Mouse (Mus musculus): Measurements from ENCODE around the gene Cfap97d2. TPM values are rescaled to one million over a fixed set of nuclear protein-coding genes. Genes with fewer than 3 reads are reported as not detected.

The Cfap97d2 gene
- total and polyA plus RNA-seq, 3 experiments, result not detected

GRCm38 (mm10) chr8:13727469-13728094 lies 21.9 kb downstream of the Cfap97d2 start:
- H3K9me3 ChIP-seq (replicated peaks; ENCODE audit: insufficient read depth, low read length), result no peaks in the 10 kb centered on the region
- H3K4me1 ChIP-seq (ENCODE audit: control insufficient read depth in 1 of 2, insufficient read depth in 2 of 2, low read length in 2 of 2), result peaks cover 0 to 2% of the 10 kb centered on the region in 2 experiments; a peak in 1 of 4 replicates
- no peaks in the 10 kb centered on the region for H3K36me3 ChIP-seq (ENCODE audit: control insufficient read depth in 1 of 2, insufficient read depth in 2 of 2, low read length in 2 of 2)
- TF ChIP-seq GATA1 (IDR thresholded peaks at IDR 0.05; ENCODE audit: low read depth, low read length) (no peak), CHD1 (IDR thresholded peaks at IDR 0.05; ENCODE audit: low read depth, low read length) (no peak), MEF2A (IDR thresholded peaks at IDR 0.05; ENCODE audit: extremely low read depth, insufficient replicate concordance, low read depth, low read length, poor library complexity, severe bottlenecking) (no peak), MAZ (IDR thresholded peaks at IDR 0.05; ENCODE audit: low read depth, low read length) (no peak), ZNF384 (IDR thresholded peaks at IDR 0.05; ENCODE audit: low read depth, low read length) (no peak)
- DNase-seq (ENCODE audit: low read depth, low spot score), result no peak
- no peak overlapping the region for H3K27ac ChIP-seq (ENCODE audit: control insufficient read depth, low read depth, low read length)
- no peak overlapping the region for H3K9ac ChIP-seq (ENCODE audit: control insufficient read depth, low read depth, low read length, poor library complexity, severe bottlenecking)
- no peak overlapping the region for H3K4me3 ChIP-seq (ENCODE audit: control insufficient read depth in 1 of 2, insufficient read depth in 1 of 2, low read depth in 2 of 2, low read length in 2 of 2)
- H3K79me2 ChIP-seq (ENCODE audit: control insufficient read depth, insufficient read depth, low read length, poor library complexity), result no peaks in the 10 kb centered on the region
- H3K27me3 ChIP-seq (ENCODE audit: control insufficient read depth in 1 of 2, insufficient read depth in 2 of 2, low read length in 2 of 2), result no peaks in the 10 kb centered on the region; a peak in 1 of 4 replicates

GRCm38 (mm10) chr8:13740323-13740770 lies 34.7 kb downstream of the Cfap97d2 start:
- 0 out of 4 replicates have a peak, but pooled peaks cover 0 to 6% of the 10 kb centered on the region in 2 experiments for H3K4me1 ChIP-seq (ENCODE audit: control insufficient read depth in 1 of 2, insufficient read depth in 2 of 2, low read length in 2 of 2)
- H3K27ac ChIP-seq (ENCODE audit: control insufficient read depth, low read depth, low read length), result no peak overlapping the region
- no peaks in the 10 kb centered on the region for H3K9me3 ChIP-seq (replicated peaks; ENCODE audit: insufficient read depth, low read length)
- no peak overlapping the region for H3K4me3 ChIP-seq (ENCODE audit: control insufficient read depth in 1 of 2, insufficient read depth in 1 of 2, low read depth in 2 of 2, low read length in 2 of 2)
- peaks cover 0 to 5% of the 10 kb centered on the region in 2 experiments; a peak in 1 of 4 replicates for H3K36me3 ChIP-seq (ENCODE audit: control insufficient read depth in 1 of 2, insufficient read depth in 2 of 2, low read length in 2 of 2)
- H3K79me2 ChIP-seq (ENCODE audit: control insufficient read depth, insufficient read depth, low read length, poor library complexity), result no peaks in the 10 kb centered on the region
- H3K27me3 ChIP-seq (ENCODE audit: control insufficient read depth in 1 of 2, insufficient read depth in 2 of 2, low read length in 2 of 2), result no peaks in the 10 kb centered on the region
- no peak overlapping the region for H3K9ac ChIP-seq (ENCODE audit: control insufficient read depth, low read depth, low read length, poor library complexity, severe bottlenecking)
- TF ChIP-seq POLR2A (IDR thresholded peaks at IDR 0.05; ENCODE audit: control insufficient read depth in 1 of 2, insufficient read depth in 1 of 2, low read depth in 1 of 2, low read length in 2 of 2, poor library complexity in 1 of 2) (no peak), HCFC1 (IDR thresholded peaks at IDR 0.05; ENCODE audit: low read depth, low read length) (no peak), MEF2A (IDR thresholded peaks at IDR 0.05; ENCODE audit: extremely low read depth, insufficient replicate concordance, low read depth, low read length, poor library complexity, severe bottlenecking) (no peak), RCOR1 (IDR thresholded peaks at IDR 0.05; ENCODE audit: low read depth, low read length) (no peak), EP300 (IDR thresholded peaks at IDR 0.05; ENCODE audit: low read depth in 1 of 2, low read length in 2 of 2) (no peak), UBTF (IDR thresholded peaks at IDR 0.05; ENCODE audit: borderline replicate concordance, insufficient read depth, low read depth, low read length) (no peak), SIN3A (IDR thresholded peaks at IDR 0.05; ENCODE audit: low read length) (no peak), NRF1 (IDR thresholded peaks at IDR 0.05; ENCODE audit: insufficient read depth, low read depth, low read length, poor library complexity, severe bottlenecking) (no peak), MXI1 (IDR thresholded peaks at IDR 0.05; ENCODE audit: low read depth, low read length) (no peak), ZNF384 (IDR thresholded peaks at IDR 0.05; ENCODE audit: low read depth, low read length) (no peak), MAZ (IDR thresholded peaks at IDR 0.05; ENCODE audit: low read depth, low read length) (no peak), TAL1 (IDR thresholded peaks at IDR 0.05; ENCODE audit: low read length) (no peak), GATA1 (IDR thresholded peaks at IDR 0.05; ENCODE audit: low read depth, low read length) (no peak)
- DNase-seq (ENCODE audit: low read depth, low spot score), result peak; percentile 27

Measured in MEL (cell line).